Mouse (Mus musculus) heart, adult 8-10 months (tissue): ENCODE data around the gene Snrnp35. TPM values are rescaled to one million over a fixed set of nuclear protein-coding genes. Genes with fewer than 3 reads are reported as not detected.
"Not testable (repeated sequence)": the region's sequence is repeated elsewhere in the genome, so short reads cannot be mapped to it uniquely, and the experiment has no call there.

Experiments used
- DNase-seq: peaks from one replicate; pipeline ENCODE4 v3.0.0; 2022; ENCODE audit warnings: low spot score
- total RNA-seq, 4 experiments: library from RNA; stranded (reverse); gene quantifications; 2 replicates each; pipeline ENCODE4 v1.2.4; 2022

Gene Snrnp35
- total RNA-seq = 10 to 100 TPM; 12.9 to 19.0 (median 14.6) TPM

- DNase-seq = peak; percentile 92
Observed at GRCm38 (mm10) chr5:124482966-124483654, at the start of gene Snrnp35. Gene Snrnp35 (plus strand): TSS chr5:124483134.

DNA sequence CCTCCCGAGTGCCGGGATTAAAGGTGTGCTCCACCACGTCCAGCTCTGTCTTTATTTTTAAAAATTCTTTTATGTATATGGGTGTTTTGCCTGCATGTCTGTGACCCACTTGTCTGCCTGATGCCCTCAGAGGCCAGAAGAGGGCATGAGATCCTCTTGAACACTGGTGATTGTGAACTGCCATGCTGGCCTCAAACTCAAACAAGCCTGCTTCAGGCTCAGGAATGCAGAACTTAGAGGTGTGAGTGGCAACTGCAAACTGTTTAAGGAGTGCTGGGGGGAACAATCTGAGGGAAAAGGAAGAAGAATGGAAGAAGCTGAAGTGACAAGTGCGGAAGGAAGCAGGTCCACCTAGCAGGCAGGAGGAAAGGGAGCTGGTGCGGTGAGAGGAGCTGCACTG is 44.7 kb upstream of the Snrnp35 start:
- no peak for DNase-seq

DNA sequence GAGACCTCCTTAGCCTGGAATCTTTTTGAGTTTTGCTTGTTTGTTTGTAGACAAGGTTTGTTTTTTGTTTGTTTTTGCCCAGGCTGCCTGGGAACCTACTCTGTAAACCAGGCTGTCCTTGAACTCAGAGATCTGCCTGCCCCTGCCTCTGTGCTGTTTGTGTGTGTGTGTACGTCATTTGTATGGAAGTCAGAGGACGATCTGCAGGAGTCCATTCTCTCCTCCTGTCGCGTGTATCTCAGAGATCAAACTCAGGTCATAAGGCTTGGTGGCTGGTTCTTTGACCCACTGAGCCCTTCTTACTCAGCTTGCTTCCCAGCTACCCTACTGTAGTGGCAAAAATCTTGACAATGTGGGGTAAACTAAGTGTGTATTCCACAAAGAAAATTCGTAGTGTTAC is 44.2 kb upstream of the Snrnp35 start:
- DNase-seq = no peak

- peak; percentile 95 for DNase-seq
Observed at GRCm38 (mm10) chr5:124439447-124440093, 43.4 kb upstream of the Snrnp35 start, which contains the start of gene Kmt5a. Gene Kmt5a (plus strand): TSS chr5:124439930.

- DNase-seq = no peak
Observed at GRCm38 (mm10) chr5:124440094-124440701, 42.7 kb upstream of the Snrnp35 start.

DNA sequence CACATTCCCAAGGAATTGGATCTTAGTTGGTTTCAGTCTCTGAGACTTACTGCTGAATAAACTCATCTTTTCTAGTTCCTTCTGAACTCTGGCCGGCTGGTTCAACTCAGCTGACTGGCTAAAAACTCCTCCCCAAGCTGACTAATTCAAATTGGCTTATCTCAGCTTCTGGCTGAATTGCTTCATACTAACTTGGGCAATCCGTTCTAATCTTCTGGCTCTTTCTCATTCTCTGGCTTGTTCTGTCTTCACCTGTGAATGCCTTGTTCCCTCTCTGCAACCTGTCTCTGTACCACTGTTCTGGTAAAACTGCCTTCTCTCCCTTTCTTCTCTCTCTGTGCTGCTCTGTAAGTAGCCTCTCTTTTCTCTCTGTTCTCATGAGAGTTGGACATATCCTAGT is 40.3 kb upstream of the Snrnp35 start:
- no peak for DNase-seq

GRCm38 (mm10) chr5:124444208-124444607 is 38.7 kb upstream of the Snrnp35 start:
- no peak for DNase-seq

DNA sequence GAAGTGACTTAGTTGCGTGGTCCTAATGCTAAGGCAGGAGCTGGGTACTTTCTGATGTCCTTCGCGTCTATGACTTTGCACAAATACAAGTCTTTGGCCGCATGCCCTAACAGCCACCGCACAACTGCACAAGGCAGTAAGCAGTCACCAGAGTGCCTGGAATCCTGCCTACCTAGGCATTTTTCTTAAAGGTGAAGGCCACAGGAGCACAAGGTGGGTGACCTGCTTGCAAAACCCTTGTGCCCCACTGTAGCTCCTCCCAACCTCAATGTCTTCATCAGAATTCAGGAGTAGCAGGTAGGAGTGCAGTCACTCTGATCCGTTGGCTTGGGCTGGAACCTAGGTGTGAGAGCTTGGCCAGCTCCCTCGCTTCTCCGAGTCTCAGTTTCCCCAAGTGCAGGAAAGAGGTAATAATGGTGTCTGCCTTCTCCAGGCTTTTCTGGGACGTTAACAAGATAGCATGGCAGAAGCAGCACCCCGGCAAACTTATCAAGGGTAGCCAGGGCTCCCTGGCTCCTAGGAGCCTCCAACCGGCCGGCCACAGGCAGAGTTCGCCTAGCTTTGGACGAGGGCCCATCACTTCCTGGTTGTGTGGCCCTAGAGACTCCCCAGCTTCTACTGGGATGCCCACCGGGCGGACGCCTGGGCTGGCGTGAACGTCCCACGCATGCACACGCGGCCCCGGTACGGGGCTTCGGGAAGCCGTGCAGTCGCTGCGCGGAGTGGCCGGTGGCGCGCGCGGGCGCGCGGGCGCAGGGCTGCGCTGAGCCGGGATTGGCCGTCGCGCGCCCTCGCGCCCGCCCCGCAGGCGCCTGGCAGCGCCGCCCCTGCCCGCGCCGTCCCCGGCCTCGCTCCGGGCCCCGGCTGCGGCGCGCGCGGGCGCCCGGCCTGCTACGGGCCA is 38.0 kb upstream of the Snrnp35 start:
- DNase-seq = peak; percentile 54

DNA sequence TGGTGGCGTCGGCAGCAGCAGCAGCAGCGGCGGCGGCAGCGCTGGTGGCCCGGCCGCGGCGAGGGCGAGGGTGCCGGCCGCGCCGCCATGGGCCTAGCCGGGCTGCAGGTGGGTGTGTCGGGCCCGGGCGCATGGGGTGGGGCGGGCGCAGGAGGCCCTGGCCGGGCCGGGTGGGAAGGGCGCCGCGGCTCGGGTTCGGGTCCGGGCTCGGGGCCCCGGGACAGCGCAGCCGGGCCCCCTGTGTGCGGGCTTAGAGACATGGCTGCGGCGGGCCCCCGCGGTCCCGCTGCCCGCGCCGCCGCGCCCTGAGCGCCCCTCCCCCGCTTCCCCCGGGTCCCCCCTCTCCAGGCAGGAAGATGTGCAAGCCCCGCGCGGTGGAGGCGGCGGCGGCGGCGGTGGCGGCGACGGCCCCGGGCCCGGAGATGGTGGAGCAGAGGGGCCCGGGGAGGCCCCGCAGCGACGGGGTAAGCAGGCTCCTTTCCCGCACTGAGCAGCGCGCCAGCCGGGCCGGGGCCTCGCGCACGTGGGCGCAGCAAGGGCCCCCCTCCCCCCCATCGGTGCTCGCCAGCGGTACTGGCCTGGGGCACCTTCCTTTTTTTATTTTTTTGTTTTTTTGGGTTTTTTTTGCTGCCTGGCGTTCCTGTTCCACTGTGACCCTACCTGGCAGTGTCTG is 37.2 kb upstream of the Snrnp35 start:
- DNase-seq = no peak

GRCm38 (mm10) chr5:124446301-124446881 is 36.5 kb upstream of the Snrnp35 start:
- DNase-seq = peak; percentile 71

DNA sequence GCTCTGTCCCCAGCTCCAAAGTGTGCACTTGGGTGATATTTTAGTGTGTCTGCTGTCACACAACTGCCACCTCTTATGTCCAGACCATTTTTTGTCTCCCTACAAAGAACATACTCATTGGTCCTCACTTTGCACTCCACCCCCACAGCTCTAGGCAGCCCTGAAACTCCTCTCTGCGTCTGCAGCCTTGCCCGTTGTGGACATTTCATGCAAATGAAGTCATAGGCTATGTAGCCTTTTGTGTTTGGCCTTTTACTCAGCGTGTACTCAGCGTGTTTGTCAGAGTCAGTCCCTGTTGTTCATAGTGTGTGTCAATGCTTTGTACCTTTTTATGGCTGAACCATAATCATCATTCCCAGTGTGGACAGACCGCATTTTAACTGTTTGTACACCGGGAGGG is 33.4 kb upstream of the Snrnp35 start:
- DNase-seq = no peak

DNA sequence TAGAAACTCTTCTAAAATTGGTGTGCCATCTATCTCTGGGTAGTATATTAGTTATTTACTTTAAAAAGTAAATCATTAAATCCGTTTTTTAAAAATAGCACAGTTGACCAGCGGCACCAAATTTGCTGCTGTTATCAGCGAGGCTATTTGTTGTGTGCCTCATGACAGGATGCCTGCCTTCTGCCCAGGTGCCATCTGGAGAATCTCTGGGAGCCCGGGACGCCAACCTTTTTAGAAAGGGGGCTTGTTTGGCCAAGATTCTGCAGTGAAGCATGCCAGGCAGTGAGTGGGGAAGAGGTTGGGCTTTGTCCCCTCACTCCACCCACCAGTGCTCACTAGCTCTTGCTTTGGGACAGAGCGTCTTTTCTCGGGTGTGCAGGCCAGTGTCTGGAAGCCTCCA is 32.9 kb upstream of the Snrnp35 start:
- DNase-seq = no peak

DNA sequence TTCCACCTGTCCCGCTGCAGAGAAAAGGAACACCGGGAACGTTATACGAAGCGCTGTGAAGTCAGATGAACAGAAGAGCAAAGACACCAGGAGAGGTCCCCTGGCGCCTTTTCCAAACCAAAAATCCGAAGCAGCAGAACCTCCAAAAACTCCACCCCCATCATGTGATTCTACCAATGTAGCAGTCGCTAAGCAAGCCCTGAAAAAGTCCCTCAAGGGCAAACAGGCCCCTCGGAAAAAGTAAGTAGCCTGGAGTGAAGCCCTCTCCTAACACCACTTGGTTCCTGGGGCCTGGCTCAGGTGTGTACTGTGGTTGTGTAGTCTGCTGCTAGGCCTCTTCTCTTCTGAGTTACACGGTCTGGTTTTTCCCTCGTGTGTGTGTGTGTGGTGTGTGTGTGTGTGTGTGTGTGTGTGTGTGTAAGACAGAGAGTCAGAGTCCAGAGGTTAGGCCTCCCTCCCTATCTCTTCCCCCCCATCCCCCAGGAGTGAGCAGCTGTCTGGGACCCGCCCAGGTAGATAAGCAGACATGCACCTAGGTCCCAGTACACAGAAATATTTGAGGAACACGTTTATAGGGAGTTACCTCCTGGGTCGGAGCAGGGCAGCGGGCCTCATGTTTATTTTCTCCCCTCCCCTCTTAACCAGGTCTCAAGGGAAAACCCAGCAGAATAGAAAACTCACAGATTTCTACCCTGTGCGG is 32.1 kb upstream of the Snrnp35 start:
- no peak for DNase-seq

- DNase-seq = no peak
Observed at GRCm38 (mm10) chr5:124452494-124453228, 30.3 kb upstream of the Snrnp35 start.

DNA sequence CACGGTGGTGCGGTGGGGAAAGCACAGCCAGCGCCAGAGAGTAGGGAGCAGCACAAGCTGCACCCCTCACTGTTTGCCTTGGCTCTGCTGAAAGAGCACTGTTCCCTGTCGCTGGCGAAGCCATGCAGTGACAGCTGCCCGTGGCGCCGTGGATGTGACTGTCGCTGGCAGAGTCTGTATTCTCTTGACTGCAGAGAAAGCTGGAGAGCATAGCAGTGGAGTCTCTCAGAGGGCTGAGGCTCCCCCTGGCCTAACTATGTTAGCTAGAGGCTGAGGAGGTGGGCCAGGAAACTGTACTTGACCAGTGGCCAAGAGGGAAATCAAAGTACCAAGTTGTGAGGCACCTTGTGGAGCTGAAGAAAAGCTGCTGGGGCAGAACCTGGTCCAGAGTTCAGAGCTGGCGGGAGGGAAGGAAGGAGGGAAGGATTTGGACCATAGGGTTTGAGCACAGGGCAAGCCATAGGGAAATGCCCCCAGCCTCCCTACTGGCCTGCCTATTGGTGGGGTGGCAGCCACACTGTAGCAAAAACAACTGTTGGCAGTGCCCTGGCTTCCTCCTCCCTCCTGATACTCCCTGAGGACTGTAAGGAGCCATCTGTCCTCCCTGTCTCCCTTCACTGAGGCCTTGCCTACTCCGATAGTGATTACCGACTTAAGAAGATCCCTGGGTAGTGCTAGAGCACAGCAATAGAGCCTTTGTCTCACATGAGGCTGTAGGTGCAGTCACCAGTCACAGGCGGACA is 29.4 kb upstream of the Snrnp35 start:
- no peak for DNase-seq

DNA sequence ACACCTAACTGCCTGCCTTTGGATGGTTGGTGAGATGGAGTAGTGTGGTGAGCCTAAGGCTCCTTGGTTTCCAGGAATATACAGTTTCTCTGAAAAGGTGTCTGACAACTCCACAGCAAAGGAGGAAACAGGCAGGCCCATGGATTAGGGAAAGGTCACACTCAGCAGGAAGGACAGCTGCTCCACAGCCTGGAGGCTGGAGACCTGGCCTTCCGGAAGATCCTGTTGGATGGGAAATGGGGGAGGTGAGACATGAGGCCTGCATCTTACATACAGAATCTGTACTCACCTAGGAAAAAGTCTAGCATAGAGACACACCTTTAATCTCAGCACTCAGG is 28.9 kb upstream of the Snrnp35 start:
- DNase-seq = no peak

DNA sequence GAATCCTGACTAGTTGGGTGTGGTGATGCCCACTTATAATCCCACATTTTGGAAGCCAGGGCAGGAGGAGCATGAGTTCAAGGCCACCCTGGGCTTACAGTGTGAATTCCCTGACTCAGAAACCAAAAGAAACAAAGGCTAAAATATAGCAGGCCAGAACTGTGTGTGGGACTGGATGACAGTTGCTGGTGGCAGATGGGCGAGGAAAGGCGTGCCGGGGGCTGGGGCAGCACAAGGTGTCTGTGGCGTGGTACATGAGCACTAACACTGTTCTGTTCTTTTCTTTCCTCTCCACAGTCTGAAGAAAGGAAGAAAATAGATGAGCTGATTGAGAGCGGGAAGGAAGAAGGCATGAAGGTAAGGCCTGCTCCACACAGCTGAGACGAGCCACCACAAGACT is 26.2 kb upstream of the Snrnp35 start:
- no peak for DNase-seq

DNA sequence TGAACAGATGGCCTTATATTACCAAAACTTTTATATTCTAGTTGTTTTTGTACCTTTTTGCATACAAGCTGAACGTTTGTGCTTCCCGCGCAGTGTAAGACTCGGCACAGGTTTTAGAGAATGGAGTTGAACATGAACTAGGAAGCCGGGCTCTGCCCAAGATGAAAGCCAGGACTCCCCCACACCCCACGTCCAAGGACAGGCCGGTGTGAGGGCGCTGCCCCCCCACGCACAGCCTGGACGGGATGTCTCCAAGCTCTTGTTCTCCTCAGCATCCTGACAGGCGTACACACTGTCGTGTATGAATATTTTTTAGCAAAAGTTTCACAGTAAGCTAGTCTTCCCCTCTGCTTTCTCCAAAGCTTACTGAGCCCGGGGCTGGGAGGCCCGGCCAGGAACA is 22.0 kb upstream of the Snrnp35 start:
- not testable (repeated sequence) for DNase-seq
